Mouse (Mus musculus): ENCODE data around the gene Vezt. TPM values are rescaled to one million over a fixed set of nuclear protein-coding genes. Genes with fewer than 3 reads are reported as not detected.

The Vezt gene
- total RNA-seq, 1 experiment: 18.8 TPM

DNA sequence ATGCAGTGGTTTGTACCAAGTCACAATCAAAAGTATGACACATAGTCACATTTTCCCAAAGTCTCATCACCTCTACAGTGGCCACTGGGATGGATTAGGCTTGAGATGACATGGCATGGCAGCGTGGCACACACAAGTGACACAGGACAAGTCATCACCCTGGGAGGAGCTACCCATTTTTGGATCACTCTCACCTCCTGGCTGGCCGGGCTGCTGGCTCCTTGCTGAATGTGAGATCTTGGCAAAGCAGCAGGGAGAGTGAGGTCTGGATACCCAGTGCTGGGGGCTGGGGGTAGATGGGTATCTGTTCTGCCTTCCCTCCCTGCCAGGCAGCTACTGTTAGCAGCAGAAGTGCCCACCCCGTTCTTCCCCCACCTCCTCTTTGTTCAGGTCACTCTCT, 31.3 kb upstream of the Vezt start:
- H3K9me3 ChIP-seq (ENCODE audit: control insufficient read depth, insufficient read depth, low read depth, low read length): no peaks in the 10 kb centered on the region
- no peak for DNase-seq (ENCODE audit: low read depth, low spot score)
- H3K9ac ChIP-seq (ENCODE audit: insufficient read depth, low read depth, low read length, poor library complexity, severe bottlenecking): no peak overlapping the region
- TF ChIP-seq ZC3H11A (IDR thresholded peaks at IDR 0.05; ENCODE audit: borderline replicate concordance, low read depth, low read length) (no peak), CHD2 (IDR thresholded peaks at IDR 0.05; ENCODE audit: low read depth, low read length) (no peak), ZNF384 (IDR thresholded peaks at IDR 0.05; ENCODE audit: low read depth, low read length) (no peak), HCFC1 (IDR thresholded peaks at IDR 0.05; ENCODE audit: borderline replicate concordance, insufficient read depth, low read length) (no peak), MAFK (IDR thresholded peaks at IDR 0.05; ENCODE audit: insufficient read depth, low read depth, low read length) (no peak)
- H3K27ac ChIP-seq (ENCODE audit: insufficient read depth, low read depth, low read length, poor library complexity, severe bottlenecking): no peak overlapping the region
- H3K36me3 ChIP-seq (ENCODE audit: control insufficient read depth, insufficient read depth, low read length, poor library complexity, severe bottlenecking): no peaks in the 10 kb centered on the region
- no peaks in the 10 kb centered on the region for H3K4me1 ChIP-seq (ENCODE audit: control insufficient read depth in 2 of 2, insufficient read depth in 2 of 2, low read length in 2 of 2, poor library complexity in 1 of 2)
- in situ Hi-C loops (cut with MboI; ENCODE audit: low sequenced_read_pairs in 2 of 2, unreplicated experiment in 2 of 2): no loop called here
- H3K4me3 ChIP-seq (ENCODE audit: insufficient read depth in 1 of 2, low read depth in 1 of 2, low read length in 2 of 2, poor library complexity in 1 of 2, severe bottlenecking in 1 of 2): no peak overlapping the region

DNA sequence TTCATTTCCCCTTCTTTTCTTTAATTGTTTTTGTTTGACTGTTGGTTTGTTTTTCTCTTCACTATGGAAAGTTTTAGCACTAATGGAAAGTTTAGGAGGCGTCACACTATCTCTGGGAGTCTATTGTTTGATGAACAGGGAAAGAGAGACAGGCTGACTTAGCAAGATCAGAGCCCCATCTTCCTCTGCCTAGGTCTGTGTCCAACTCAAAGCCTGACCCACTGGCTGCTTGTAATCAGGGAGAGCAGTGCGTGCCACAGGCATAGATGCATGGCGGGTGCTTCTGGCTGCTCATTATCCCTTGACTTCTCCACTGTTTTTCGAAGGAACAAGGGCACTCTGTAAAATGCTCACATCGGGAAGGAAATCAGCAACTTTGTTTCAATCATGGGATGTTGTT, 26.7 kb upstream of the Vezt start:
- Histone ChIP-seq H3K27ac (ENCODE audit: insufficient read depth, low read depth, low read length, poor library complexity, severe bottlenecking) (no peak overlapping the region), H3K36me3 (ENCODE audit: control insufficient read depth, insufficient read depth, low read length, poor library complexity, severe bottlenecking) (no peaks in the 10 kb centered on the region), H3K9ac (ENCODE audit: insufficient read depth, low read depth, low read length, poor library complexity, severe bottlenecking) (no peak overlapping the region), H3K9me3 (ENCODE audit: control insufficient read depth, insufficient read depth, low read depth, low read length) (no peaks in the 10 kb centered on the region), H3K4me3 (ENCODE audit: insufficient read depth in 1 of 2, low read depth in 1 of 2, low read length in 2 of 2, poor library complexity in 1 of 2, severe bottlenecking in 1 of 2) (no peak overlapping the region), H3K4me1 (ENCODE audit: control insufficient read depth in 2 of 2, insufficient read depth in 2 of 2, low read length in 2 of 2, poor library complexity in 1 of 2) (no peaks in the 10 kb centered on the region)
- in situ Hi-C loops (cut with MboI; ENCODE audit: low sequenced_read_pairs in 2 of 2, unreplicated experiment in 2 of 2): no loop called here
- TF ChIP-seq MAFK (IDR thresholded peaks at IDR 0.05; ENCODE audit: insufficient read depth, low read depth, low read length) (no peak), ZNF384 (IDR thresholded peaks at IDR 0.05; ENCODE audit: low read depth, low read length) (no peak), CHD2 (IDR thresholded peaks at IDR 0.05; ENCODE audit: low read depth, low read length) (no peak), HCFC1 (IDR thresholded peaks at IDR 0.05; ENCODE audit: borderline replicate concordance, insufficient read depth, low read length) (no peak), ZC3H11A (IDR thresholded peaks at IDR 0.05; ENCODE audit: borderline replicate concordance, low read depth, low read length) (no peak)
- DNase-seq (ENCODE audit: low read depth, low spot score): no peak

DNA sequence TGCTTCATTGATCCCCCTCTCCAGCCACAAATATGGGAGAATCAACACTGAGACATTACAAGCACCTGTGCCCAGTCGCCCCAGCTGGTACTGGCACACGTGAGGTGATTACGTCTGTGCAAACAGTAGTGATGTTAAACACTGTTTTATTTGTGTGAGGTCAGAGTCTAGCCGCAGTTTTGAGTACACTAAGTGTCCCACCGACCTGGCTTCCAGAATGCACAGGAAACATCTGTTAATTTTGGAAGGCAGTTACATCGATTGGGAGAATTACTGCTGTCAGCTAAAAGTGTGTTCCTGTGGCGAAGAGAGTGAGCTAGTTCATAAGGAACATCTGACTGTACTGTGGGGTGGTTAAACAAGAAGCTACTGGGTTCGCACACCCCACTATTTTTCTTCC, 24.6 kb upstream of the Vezt start:
- Histone ChIP-seq H3K4me3 (ENCODE audit: insufficient read depth in 1 of 2, low read depth in 1 of 2, low read length in 2 of 2, poor library complexity in 1 of 2, severe bottlenecking in 1 of 2) (no peak overlapping the region), H3K27ac (ENCODE audit: insufficient read depth, low read depth, low read length, poor library complexity, severe bottlenecking) (no peak overlapping the region), H3K4me1 (ENCODE audit: control insufficient read depth in 2 of 2, insufficient read depth in 2 of 2, low read length in 2 of 2, poor library complexity in 1 of 2) (no peaks in the 10 kb centered on the region), H3K9me3 (ENCODE audit: control insufficient read depth, insufficient read depth, low read depth, low read length) (no peaks in the 10 kb centered on the region), H3K36me3 (ENCODE audit: control insufficient read depth, insufficient read depth, low read length, poor library complexity, severe bottlenecking) (no peaks in the 10 kb centered on the region), H3K9ac (ENCODE audit: insufficient read depth, low read depth, low read length, poor library complexity, severe bottlenecking) (no peak overlapping the region)
- no peak for DNase-seq (ENCODE audit: low read depth, low spot score)
- TF ChIP-seq ZC3H11A (IDR thresholded peaks at IDR 0.05; ENCODE audit: borderline replicate concordance, low read depth, low read length): no peak
- TF ChIP-seq HCFC1 (IDR thresholded peaks at IDR 0.05; ENCODE audit: borderline replicate concordance, insufficient read depth, low read length): no peak
- TF ChIP-seq ZNF384 (IDR thresholded peaks at IDR 0.05; ENCODE audit: low read depth, low read length): no peak
- TF ChIP-seq MAFK (IDR thresholded peaks at IDR 0.05; ENCODE audit: insufficient read depth, low read depth, low read length): no peak
- TF ChIP-seq CHD2 (IDR thresholded peaks at IDR 0.05; ENCODE audit: low read depth, low read length): no peak
- in situ Hi-C loops (cut with MboI; ENCODE audit: low sequenced_read_pairs in 2 of 2, unreplicated experiment in 2 of 2): no loop called here

DNA sequence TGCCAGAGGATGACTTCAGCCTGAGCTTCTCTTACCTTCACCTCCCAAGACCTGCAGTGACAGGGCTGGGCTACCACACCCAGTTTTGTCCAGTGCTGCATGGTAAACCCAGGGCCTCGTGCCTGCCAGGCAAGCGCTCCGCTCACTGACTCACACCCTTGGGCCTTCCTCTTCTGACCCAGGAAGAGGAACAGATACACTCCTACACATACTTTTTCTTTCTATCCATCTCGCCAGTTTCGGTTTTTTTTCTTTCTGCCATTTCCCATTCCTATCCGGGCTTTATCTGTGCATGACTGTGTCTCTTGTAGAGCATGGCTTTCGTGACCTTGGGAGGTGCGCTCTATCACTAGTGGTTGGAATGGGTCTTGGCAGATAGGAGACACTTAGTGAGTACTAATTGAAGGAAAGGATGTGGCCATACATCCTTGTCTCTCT, 24.0 kb upstream of the Vezt start:
- Histone ChIP-seq H3K9me3 (ENCODE audit: control insufficient read depth, insufficient read depth, low read depth, low read length) (no peaks in the 10 kb centered on the region), H3K4me3 (ENCODE audit: insufficient read depth in 1 of 2, low read depth in 1 of 2, low read length in 2 of 2, poor library complexity in 1 of 2, severe bottlenecking in 1 of 2) (no peak overlapping the region), H3K9ac (ENCODE audit: insufficient read depth, low read depth, low read length, poor library complexity, severe bottlenecking) (no peak overlapping the region), H3K4me1 (ENCODE audit: control insufficient read depth in 2 of 2, insufficient read depth in 2 of 2, low read length in 2 of 2, poor library complexity in 1 of 2) (no peaks in the 10 kb centered on the region), H3K27ac (ENCODE audit: insufficient read depth, low read depth, low read length, poor library complexity, severe bottlenecking) (no peak overlapping the region), H3K36me3 (ENCODE audit: control insufficient read depth, insufficient read depth, low read length, poor library complexity, severe bottlenecking) (no peaks in the 10 kb centered on the region)
- TF ChIP-seq ZNF384 (IDR thresholded peaks at IDR 0.05; ENCODE audit: low read depth, low read length): no peak
- DNase-seq (ENCODE audit: low read depth, low spot score): no peak
- in situ Hi-C loops (cut with MboI; ENCODE audit: low sequenced_read_pairs in 2 of 2, unreplicated experiment in 2 of 2): no loop called here

DNA sequence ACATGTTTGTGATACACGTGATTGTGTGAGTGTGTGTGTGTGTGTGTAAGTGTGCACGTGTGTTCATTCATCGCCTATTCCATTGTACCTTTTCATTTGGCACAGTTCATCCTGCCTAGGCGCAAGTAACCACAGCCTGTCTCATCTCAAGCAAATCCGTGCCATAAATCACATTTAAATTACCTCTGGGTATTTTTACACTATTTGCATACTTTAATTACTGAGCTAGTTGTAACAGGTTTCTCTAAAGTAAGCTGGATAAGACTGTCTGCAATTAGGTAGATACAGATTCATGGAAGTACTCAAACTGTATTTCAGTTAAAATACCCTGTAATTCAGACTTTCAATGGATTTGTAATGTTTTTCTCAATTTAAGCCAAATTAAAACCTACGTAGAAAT, 20.9 kb upstream of the Vezt start:
- Histone ChIP-seq H3K27ac (ENCODE audit: insufficient read depth, low read depth, low read length, poor library complexity, severe bottlenecking) (no peak overlapping the region), H3K9me3 (ENCODE audit: control insufficient read depth, insufficient read depth, low read depth, low read length) (no peaks in the 10 kb centered on the region), H3K4me3 (ENCODE audit: insufficient read depth in 1 of 2, low read depth in 1 of 2, low read length in 2 of 2, poor library complexity in 1 of 2, severe bottlenecking in 1 of 2) (no peak overlapping the region), H3K36me3 (ENCODE audit: control insufficient read depth, insufficient read depth, low read length, poor library complexity, severe bottlenecking) (no peaks in the 10 kb centered on the region), H3K4me1 (ENCODE audit: control insufficient read depth in 2 of 2, insufficient read depth in 2 of 2, low read length in 2 of 2, poor library complexity in 1 of 2) (no peaks in the 10 kb centered on the region), H3K9ac (ENCODE audit: insufficient read depth, low read depth, low read length, poor library complexity, severe bottlenecking) (no peak overlapping the region)
- DNase-seq (ENCODE audit: low read depth, low spot score): no peak
- in situ Hi-C loops (cut with MboI; ENCODE audit: low sequenced_read_pairs in 2 of 2, unreplicated experiment in 2 of 2): no loop called here
- TF ChIP-seq ZNF384 (IDR thresholded peaks at IDR 0.05; ENCODE audit: low read depth, low read length): no peak
